Mouse (Mus musculus) kidney, adult 2 months (tissue): ENCODE measurements around the gene Cbx1. TPM values are rescaled to one million over a fixed set of nuclear protein-coding genes. Genes with fewer than 3 reads are reported as not detected.

Source experiments
- DNase-seq: peaks from one replicate; pipeline ENCODE4 v3.0.0; 2021
- H3K27ac ChIP-seq: fragments of 200-500 bp; 2 replicates; pipeline ENCODE4 v1.5.1; 2012; ENCODE audit warnings: low read depth, low read length, control low read depth, inconsistent platforms; ENCODE audit not compliant: insufficient read depth
- H3K27me3 ChIP-seq: fragments of 200-500 bp; replicated peaks from 2 replicates; pipeline ENCODE4 v1.6.1; 2012; ENCODE audit warnings: mild to moderate bottlenecking, moderate library complexity, low read length, inconsistent platforms; ENCODE audit not compliant: control insufficient read depth, insufficient read depth
- H3K36me3 ChIP-seq: fragments of 200-500 bp; 2 replicates; pipeline ENCODE4 v1.6.1; 2012; ENCODE audit warnings: mild to moderate bottlenecking, moderate library complexity, low read length, inconsistent platforms; ENCODE audit not compliant: control insufficient read depth, insufficient read depth
- H3K4me1 ChIP-seq: fragments of 200-500 bp; 2 replicates; pipeline ENCODE4 v1.6.1; 2011; ENCODE audit warnings: low read length; ENCODE audit not compliant: control insufficient read depth, insufficient read depth
- H3K4me3 ChIP-seq: fragments of 200-500 bp; 2 replicates; pipeline ENCODE4 v1.5.1; 2011; ENCODE audit warnings: mild to moderate bottlenecking, low read depth, low read length, control low read depth; ENCODE audit not compliant: insufficient read depth
- CTCF ChIP-seq: fragments of 200-500 bp; conservative IDR thresholded peaks from 2 replicates; pipeline ENCODE4 v1.5.1; 2011; ENCODE audit warnings: low read depth, mild to moderate bottlenecking, control low read depth, low read length, moderate library complexity, mixed read lengths; ENCODE audit not compliant: insufficient read depth, insufficient read length
- POLR2A ChIP-seq: fragments of 200-500 bp; IDR thresholded peaks from one replicate; pipeline ENCODE4 v1.6.1; 2011; ENCODE audit warnings: low read depth, low read length, control low read depth
- WGBS: fragments of 180-500 bp; shearing (Covaris S2); methylation state at CpG from one replicate; pipeline ENCODE4 v1.1.7; 2018; 5-methylcytosine and 5-hydroxymethylcytosine counted together
- polyA plus RNA-seq: library from polyadenylated mRNA; depleted of rRNA; stranded (reverse); fragments of >200 nt; gene quantifications from 2 replicates; pipeline ENCODE4 v1.2.3, GENCODE M21; 2012

Cbx1 gene
- polyA plus RNA-seq, 1 experiment, result 18.7 TPM

DNA sequence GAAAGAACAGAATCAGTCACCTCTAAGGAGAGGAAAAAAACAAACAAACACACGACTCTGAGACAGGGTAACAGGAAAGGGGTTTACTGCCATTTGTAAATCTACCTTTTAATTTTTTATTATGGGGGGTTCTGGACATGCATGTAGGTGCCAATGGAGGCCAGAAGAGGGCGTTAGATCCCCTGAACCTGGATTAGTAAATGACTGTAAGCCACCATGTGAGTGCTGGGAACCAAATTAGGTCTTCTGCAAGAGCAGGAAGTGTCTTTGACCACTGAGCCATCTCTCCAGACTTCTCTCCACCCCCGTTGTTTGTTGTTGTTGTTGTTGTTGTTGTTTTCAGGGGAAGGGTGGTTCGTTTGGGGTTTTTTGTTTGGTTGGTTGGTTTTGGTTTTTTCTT, 31.5 kb upstream of the Cbx1 start:
- H3K27me3 ChIP-seq, result no peaks in the 10 kb centered on the region
- no peaks in the 10 kb centered on the region for H3K4me1 ChIP-seq
- DNase-seq, result no peak
- WGBS, result 51% methylated on average over 4 of the region's 4 CpGs
- no peaks in the 10 kb centered on the region for H3K36me3 ChIP-seq
- H3K4me3 ChIP-seq, result no peak overlapping the region
- no peak overlapping the region for H3K27ac ChIP-seq
- TF ChIP-seq CTCF (no peak), POLR2A (no peak)

DNA sequence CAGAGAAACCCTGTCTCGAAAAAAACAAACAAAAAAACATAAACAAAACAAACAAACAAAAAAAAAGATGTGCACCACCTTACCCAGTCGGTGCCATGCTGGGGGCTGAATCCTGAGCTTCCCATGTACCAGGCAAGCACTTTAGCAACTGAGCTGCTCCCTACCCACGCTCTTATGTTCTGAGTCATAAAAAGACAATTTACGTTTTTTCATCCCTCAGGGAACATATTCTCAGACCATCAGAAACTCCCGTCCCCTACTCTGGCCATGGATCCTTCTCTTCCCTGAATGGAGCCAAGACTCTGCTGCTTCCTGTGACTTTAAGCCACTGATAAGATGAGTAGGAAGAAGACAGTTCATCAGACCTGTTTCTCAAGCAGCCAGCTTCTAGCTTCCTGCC, 30.5 kb upstream of the Cbx1 start:
- DNase-seq, result no peak
- WGBS, result 75% methylated on average over 5 of the region's 5 CpGs
- Histone ChIP-seq H3K36me3 (no peaks in the 10 kb centered on the region), H3K4me1 (0 out of 2 replicates have a peak, but pooled peaks cover 2% of the 10 kb centered on the region), H3K4me3 (no peak overlapping the region), H3K27ac (no peak overlapping the region), H3K27me3 (no peaks in the 10 kb centered on the region)
- TF ChIP-seq CTCF (no peak), POLR2A (no peak)

- Histone ChIP-seq H3K4me3 (no peak overlapping the region), H3K27me3 (no peaks in the 10 kb centered on the region), H3K36me3 (no peaks in the 10 kb centered on the region), H3K27ac (no peak overlapping the region), H3K4me1 (0 out of 2 replicates have a peak, but pooled peaks cover 2% of the 10 kb centered on the region)
- 42% methylated on average over 3 of the region's 3 CpGs for WGBS
- TF ChIP-seq POLR2A (no peak), CTCF (peak; percentile 78)
- peak; percentile 83 for DNase-seq
These were observed 28.9 kb upstream of the Cbx1 start for GRCm38 (mm10) chr11:96760042-96760441.

DNA sequence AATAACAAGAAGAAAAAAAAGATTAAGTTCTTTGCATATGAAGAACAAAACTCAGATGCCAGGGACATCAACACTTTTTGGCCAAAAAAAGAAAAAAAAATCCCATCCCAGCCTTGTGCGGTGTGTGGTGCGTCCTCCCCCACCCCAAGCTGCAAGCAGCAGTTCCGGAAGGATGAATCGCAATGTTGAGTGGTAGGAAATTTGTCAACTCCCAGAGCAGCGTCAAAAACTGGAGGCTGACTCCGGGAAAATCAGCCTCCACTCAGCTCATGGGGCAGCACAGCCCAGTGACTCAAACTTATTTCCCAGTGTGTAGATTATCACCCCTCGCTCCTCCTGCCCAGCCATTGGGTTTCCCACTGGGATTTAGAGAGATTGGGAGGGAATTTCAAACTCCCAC, 26.9 kb upstream of the Cbx1 start:
- WGBS, result 31% methylated on average over 7 of the region's 7 CpGs
- H3K36me3 ChIP-seq, result no peaks in the 10 kb centered on the region
- H3K27me3 ChIP-seq, result no peaks in the 10 kb centered on the region
- H3K27ac ChIP-seq, result no peak overlapping the region
- H3K4me3 ChIP-seq, result no peak overlapping the region
- DNase-seq, result no peak
- H3K4me1 ChIP-seq, result 0 out of 2 replicates have a peak, but pooled peaks cover 2% of the 10 kb centered on the region
- TF ChIP-seq POLR2A (no peak), CTCF (no peak)

GRCm38 (mm10) chr11:96762742-96763470, 26.0 kb upstream of the Cbx1 start:
- Histone ChIP-seq H3K27me3 (no peaks in the 10 kb centered on the region), H3K4me3 (no peak overlapping the region), H3K36me3 (no peaks in the 10 kb centered on the region), H3K4me1 (0 out of 2 replicates have a peak, but pooled peaks cover 2% of the 10 kb centered on the region), H3K27ac (no peak overlapping the region)
- no peak for TF ChIP-seq CTCF
- TF ChIP-seq POLR2A, result no peak
- 49% methylated on average over 15 of the region's 15 CpGs for WGBS
- DNase-seq, result peak; percentile 25

- peaks cover 2% of the 10 kb centered on the region for H3K36me3 ChIP-seq
- H3K27me3 ChIP-seq, result no peaks in the 10 kb centered on the region
- no peak overlapping the region for H3K4me3 ChIP-seq
- 79% methylated on average over 13 of the region's 13 CpGs for WGBS
- H3K27ac ChIP-seq, result peak overlapping the region; percentile 43
- no peak for TF ChIP-seq POLR2A
- no peak for TF ChIP-seq CTCF
- no peak for DNase-seq
- 0 out of 2 replicates have a peak, but pooled peaks cover 2% of the 10 kb centered on the region for H3K4me1 ChIP-seq
These were observed 24.2 kb upstream of the Cbx1 start for GRCm38 (mm10) chr11:96764511-96765350.

DNA sequence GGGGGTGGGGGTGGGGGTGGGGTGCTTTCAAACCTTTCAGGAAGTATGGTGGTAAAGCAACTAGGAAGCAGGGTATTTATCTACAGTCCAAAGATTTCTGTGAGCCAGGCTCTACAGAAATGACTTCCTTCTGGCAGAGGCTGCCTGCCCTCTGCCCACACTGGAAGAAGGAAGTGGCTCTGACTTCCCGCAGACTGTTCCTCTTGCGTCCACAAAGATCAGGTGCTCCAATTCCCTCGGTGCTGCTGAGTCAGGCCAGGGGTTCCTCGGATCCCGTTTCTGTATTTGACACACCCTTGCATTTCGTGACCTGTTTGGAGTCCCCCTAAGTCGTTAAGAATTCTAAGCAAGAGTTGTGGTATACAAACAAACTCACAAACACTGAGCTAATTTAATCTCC, 23.3 kb upstream of the Cbx1 start:
- Histone ChIP-seq H3K27me3 (no peaks in the 10 kb centered on the region), H3K36me3 (peaks cover 2% of the 10 kb centered on the region), H3K4me3 (no peak overlapping the region), H3K27ac (peak overlapping the region; percentile 49), H3K4me1 (0 out of 2 replicates have a peak, but pooled peaks cover 2% of the 10 kb centered on the region)
- TF ChIP-seq CTCF (no peak), POLR2A (no peak)
- 60% methylated on average over 7 of the region's 7 CpGs for WGBS
- peak; percentile 37 for DNase-seq
